Comparison of ENCODE assay signal across 10 mouse cellular contexts in genomic region chr4:106103750-106104635, GRCm38 (mm10).
DNase-seq lines count a peak whose midpoint lies in the region; ATAC-seq lines count a peak whose summit lies in the region.
"Had no signal": no experiment of that assay in that cellular context is flagged by ENCODE, and none has a peak within 500 bp of the region (broad histone marks: within the 10 kb centered on the region; RNA-seq: fewer than 3 reads in every experiment).

No protein-coding gene starts in this region.

- H3K27ac ChIP-seq in embryonic facial prominence, embryonic 15.5 days (replicated peaks): peak overlapping the region; percentile 76
- no peak overlapping the region for H3K27ac ChIP-seq in neural tube, embryonic 15.5 days (replicated peaks)
- H3K27ac ChIP-seq: lung, embryonic 15.5 days had no signal

- peaks cover 53% of the 10 kb centered on the region for H3K4me1 ChIP-seq in embryonic facial prominence, embryonic 15.5 days
- H3K4me1 ChIP-seq in neural tube, embryonic 15.5 days: peaks cover 35% of the 10 kb centered on the region

- no peak overlapping the region for H3K9ac ChIP-seq in embryonic facial prominence, embryonic 15.5 days
- no peak overlapping the region for H3K9ac ChIP-seq in neural tube, embryonic 15.5 days (replicated peaks)
- H3K9ac ChIP-seq: lung, embryonic 15.5 days had no signal

- H3K27me3 ChIP-seq in embryonic facial prominence, embryonic 15.5 days: no peaks in the 10 kb centered on the region
- no peaks in the 10 kb centered on the region for H3K27me3 ChIP-seq in neural tube, embryonic 15.5 days (replicated peaks)
- H3K27me3 ChIP-seq: lung, embryonic 15.5 days had no signal

- H3K9me3 ChIP-seq in embryonic facial prominence, embryonic 15.5 days (replicated peaks): no peaks in the 10 kb centered on the region
- no peaks in the 10 kb centered on the region for H3K9me3 ChIP-seq in neural tube, embryonic 15.5 days (replicated peaks)
- H3K9me3 ChIP-seq: lung, embryonic 15.5 days had no signal

- DNase-seq in right cerebral cortex, postnatal 14 days: peak; percentile 26
- no peak for DNase-seq in right cerebral cortex, adult 18-20 months
- DNase-seq in layer of hippocampus, adult 18-20 months (ENCODE audit: low spot score in 2 of 2): peak; percentile 17 to 32
- DNase-seq in heart, postnatal 36 days: no peak
- DNase-seq in embryo, embryonic 10 days (ENCODE audit: low spot score): no peak
- DNase-seq: adrenal gland, postnatal 10 days; heart, adult 18-20 months had no signal

- no peaks in the 10 kb centered on the region for H3K36me3 ChIP-seq in embryonic facial prominence, embryonic 15.5 days
- no peaks in the 10 kb centered on the region for H3K36me3 ChIP-seq in neural tube, embryonic 15.5 days
- H3K36me3 ChIP-seq: lung, embryonic 15.5 days had no signal

- 44% methylated on average over 11 of the region's 11 CpGs for WGBS in embryonic facial prominence, embryonic 15.5 days
- 44% methylated on average over 11 of the region's 11 CpGs for WGBS in neural tube, embryonic 15.5 days

- peak; percentile 75 for ATAC-seq in embryonic facial prominence, embryonic 15.5 days (ENCODE audit: insufficient number of reproducible peaks, low FRiP score, low TSS enrichment, low read depth)
- ATAC-seq in neural tube, embryonic 15.5 days (ENCODE audit: low FRiP score): peak; percentile 50

- intact Hi-C loops in heart, postnatal 36 days (cut with DNase I): no loop called here

- H3K4me2 ChIP-seq in embryonic facial prominence, embryonic 15.5 days (replicated peaks): no peak overlapping the region
- H3K4me2 ChIP-seq in neural tube, embryonic 15.5 days: no peak overlapping the region
- H3K4me2 ChIP-seq: lung, embryonic 15.5 days had no signal

- H3K4me3 ChIP-seq in embryonic facial prominence, embryonic 15.5 days (replicated peaks): no peak overlapping the region
- H3K4me3 ChIP-seq in neural tube, embryonic 15.5 days (replicated peaks): no peak overlapping the region
- H3K4me3 ChIP-seq: lung, embryonic 15.5 days had no signal

Comparison
In these comparisons a context has a peak if more than half of its experiments do, and no peak if none do; other contexts are left out.
1. DNase-seq: peak in right cerebral cortex, postnatal 14 days (single experiment) and layer of hippocampus, adult 18-20 months (2 of 2); none in right cerebral cortex, adult 18-20 months (single experiment), heart, postnatal 36 days (0 of 2) and embryo, embryonic 10 days (single experiment).